ENCODE assay signal across 8 mouse cellular contexts in the genomic region with DNA sequence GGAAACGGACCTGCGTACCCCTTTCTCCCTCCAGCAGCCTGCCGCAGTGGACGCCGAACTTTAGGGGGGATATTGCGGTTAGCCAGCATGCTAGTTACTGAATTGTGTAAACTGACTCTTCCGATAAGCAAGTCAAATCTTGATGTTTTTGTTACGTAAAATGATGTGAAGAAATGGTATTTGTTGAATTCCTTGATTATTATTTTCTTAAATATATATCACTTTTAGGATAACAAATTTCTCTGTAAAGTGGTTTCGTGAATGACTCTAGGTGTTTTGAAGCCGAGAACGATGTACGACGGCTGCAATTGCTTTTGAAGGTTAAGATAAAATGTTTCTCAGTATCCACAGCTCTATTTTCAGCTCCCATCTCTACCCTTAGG. TPM values are rescaled to one million over a fixed set of nuclear protein-coding genes. Genes with fewer than 3 reads are reported as not detected.
DNase-seq lines count a peak whose midpoint lies in the region; ATAC-seq and TF ChIP-seq lines count a peak whose summit lies in the region.

No protein-coding gene starts in this region.

- H3K27ac ChIP-seq in kidney, embryonic 16.5 days (ENCODE audit: low read length), result peak overlapping the region; percentile 97
- peak overlapping the region; percentile 92 for H3K27ac ChIP-seq in cortical plate, adult 2 months (ENCODE audit: insufficient read depth, low read length)
- H3K27ac ChIP-seq in hindbrain, embryonic 15.5 days (replicated peaks), result peak overlapping the region; percentile 94
- peak overlapping the region; percentile 86 for H3K27ac ChIP-seq in midbrain, embryonic 16.5 days (ENCODE audit: low read length)

- WGBS in kidney, embryonic 16.5 days, result 5% methylated on average over 13 of the region's 13 CpGs
- WGBS in hindbrain, embryonic 15.5 days, result 7% methylated on average over 13 of the region's 13 CpGs
- WGBS in midbrain, embryonic 16.5 days, result 6% methylated on average over 13 of the region's 13 CpGs

- no peaks in the 10 kb centered on the region for H3K9me3 ChIP-seq in kidney, embryonic 16.5 days (ENCODE audit: low read length)
- no peaks in the 10 kb centered on the region for H3K9me3 ChIP-seq in hindbrain, embryonic 15.5 days
- H3K9me3 ChIP-seq in midbrain, embryonic 16.5 days (replicated peaks; ENCODE audit: control insufficient read depth, low read length, poor library complexity, severe bottlenecking), result no peaks in the 10 kb centered on the region

- DNase-seq in kidney, postnatal 14 days, result no peak
- no peak for DNase-seq in urinary bladder, postnatal 25 days (ENCODE audit: low spot score)
- no peak for DNase-seq in adrenal gland, adult 2 months
- DNase-seq in layer of hippocampus, adult 11-12 months (ENCODE audit: low spot score), result no peak

- no peak for TF ChIP-seq POLR2A in cortical plate, adult 2 months (IDR thresholded peaks at IDR 0.05; ENCODE audit: extremely low read depth, insufficient read depth, low read length)

- H3K27me3 ChIP-seq in kidney, embryonic 16.5 days (ENCODE audit: insufficient read depth, low read length), result no peaks in the 10 kb centered on the region
- H3K27me3 ChIP-seq in hindbrain, embryonic 15.5 days, result no peaks in the 10 kb centered on the region
- H3K27me3 ChIP-seq in midbrain, embryonic 16.5 days (ENCODE audit: control insufficient read depth, insufficient read depth, low read depth, low read length), result no peaks in the 10 kb centered on the region

- H3K4me3 ChIP-seq in kidney, embryonic 16.5 days (ENCODE audit: low read length), result peak overlapping the region; percentile 92
- H3K4me3 ChIP-seq in cortical plate, adult 2 months (ENCODE audit: insufficient read depth, low read length), result peak overlapping the region; percentile 99
- H3K4me3 ChIP-seq in hindbrain, embryonic 15.5 days, result peak overlapping the region; percentile 68
- peak overlapping the region; percentile 68 for H3K4me3 ChIP-seq in midbrain, embryonic 16.5 days (ENCODE audit: low read depth, low read length)

- ATAC-seq in kidney, embryonic 16.5 days (ENCODE audit: low FRiP score, low TSS enrichment), result no peak
- ATAC-seq in hindbrain, embryonic 15.5 days (ENCODE audit: low FRiP score, low read depth), result no peak
- ATAC-seq in midbrain, embryonic 16.5 days, result no peak

- peak overlapping the region; percentile 68 for H3K4me2 ChIP-seq in kidney, embryonic 16.5 days (replicated peaks; ENCODE audit: low read depth, low read length)
- peak overlapping the region; percentile 57 for H3K4me2 ChIP-seq in hindbrain, embryonic 15.5 days
- H3K4me2 ChIP-seq in midbrain, embryonic 16.5 days (ENCODE audit: low read length), result peak overlapping the region; percentile 73

- peak overlapping the region; percentile 84 for H3K9ac ChIP-seq in kidney, embryonic 16.5 days (replicated peaks; ENCODE audit: low read length)
- H3K9ac ChIP-seq in hindbrain, embryonic 15.5 days, result peak overlapping the region; percentile 73
- peak overlapping the region; percentile 67 for H3K9ac ChIP-seq in midbrain, embryonic 16.5 days (ENCODE audit: low read depth, low read length)

- no peak for TF ChIP-seq CTCF in cortical plate, adult 2 months (IDR thresholded peaks at IDR 0.05; ENCODE audit: extremely low read depth, insufficient read depth, low read length)

- no peaks in the 10 kb centered on the region for H3K36me3 ChIP-seq in kidney, embryonic 16.5 days (ENCODE audit: insufficient read depth, low read length)
- H3K36me3 ChIP-seq in hindbrain, embryonic 15.5 days, result no peaks in the 10 kb centered on the region
- H3K36me3 ChIP-seq in midbrain, embryonic 16.5 days (ENCODE audit: control insufficient read depth, insufficient read depth, low read length), result no peaks in the 10 kb centered on the region

- H3K4me1 ChIP-seq in kidney, embryonic 16.5 days (ENCODE audit: insufficient read depth, low read length), result peaks cover 20% of the 10 kb centered on the region
- peaks cover 9% of the 10 kb centered on the region for H3K4me1 ChIP-seq in cortical plate, adult 2 months (ENCODE audit: control insufficient read depth, insufficient read depth, low read length)
- H3K4me1 ChIP-seq in hindbrain, embryonic 15.5 days (replicated peaks), result peaks cover 30% of the 10 kb centered on the region
- peaks cover 23% of the 10 kb centered on the region for H3K4me1 ChIP-seq in midbrain, embryonic 16.5 days (ENCODE audit: control insufficient read depth, insufficient read depth, low read length)

RNA-seq across cellular contexts. Expression of gene Vps26c, which starts 0.5 kb away (rescaled TPM):
- 59.3 and 63.2 TPM in 2 replicates for polyA plus RNA-seq in kidney, embryonic 16.5 days (2015; fragmentation: Nextera tagmentation; extraction: Ambion mirVana)
- polyA plus RNA-seq in cortical plate, adult 2 months (2012; rRNA removed), result 44.0 and 46.5 TPM in 2 replicates
- 86.9 and 88.7 TPM in 2 replicates for polyA plus RNA-seq in hindbrain, embryonic 15.5 days (2015; fragmentation: Nextera tagmentation; extraction: Ambion mirVana)
- 80.6 and 83.5 TPM in 2 replicates for polyA plus RNA-seq in midbrain, embryonic 16.5 days (2015; fragmentation: Nextera tagmentation; extraction: Ambion mirVana)
- 10 to 100 TPM; 53.7 to 58.8 TPM for total RNA-seq in adrenal gland, adult 2 months (2021)
- polyA plus RNA-seq in adrenal gland, adult 2 months (2012; rRNA removed), result 24.1 and 25.1 TPM in 2 replicates

RNA-seq across cellular contexts. Expression of gene Dyrk1a, which starts 42.7 kb away (rescaled TPM):
- polyA plus RNA-seq in kidney, embryonic 16.5 days (2015; fragmentation: Nextera tagmentation; extraction: Ambion mirVana), result 8.3 and 10.3 TPM in 2 replicates
- 41.2 and 41.3 TPM in 2 replicates for polyA plus RNA-seq in cortical plate, adult 2 months (2012; rRNA removed)
- 10.5 and 10.7 TPM in 2 replicates for polyA plus RNA-seq in hindbrain, embryonic 15.5 days (2015; fragmentation: Nextera tagmentation; extraction: Ambion mirVana)
- 12.0 and 12.4 TPM in 2 replicates for polyA plus RNA-seq in midbrain, embryonic 16.5 days (2015; fragmentation: Nextera tagmentation; extraction: Ambion mirVana)
- total RNA-seq in adrenal gland, adult 2 months (2021), result 10 to 100 TPM; 60.5 to 97.8 TPM
- 20.5 and 32.0 TPM in 2 replicates for polyA plus RNA-seq in adrenal gland, adult 2 months (2012; rRNA removed)
